Mouse (Mus musculus): ENCODE data around the gene Syn3. TPM values are rescaled to one million over a fixed set of nuclear protein-coding genes. Genes with fewer than 3 reads are reported as not detected.

Gene Syn3
- polyA plus RNA-seq, 1 experiment from 2014 or later, result 4.4 TPM

DNA sequence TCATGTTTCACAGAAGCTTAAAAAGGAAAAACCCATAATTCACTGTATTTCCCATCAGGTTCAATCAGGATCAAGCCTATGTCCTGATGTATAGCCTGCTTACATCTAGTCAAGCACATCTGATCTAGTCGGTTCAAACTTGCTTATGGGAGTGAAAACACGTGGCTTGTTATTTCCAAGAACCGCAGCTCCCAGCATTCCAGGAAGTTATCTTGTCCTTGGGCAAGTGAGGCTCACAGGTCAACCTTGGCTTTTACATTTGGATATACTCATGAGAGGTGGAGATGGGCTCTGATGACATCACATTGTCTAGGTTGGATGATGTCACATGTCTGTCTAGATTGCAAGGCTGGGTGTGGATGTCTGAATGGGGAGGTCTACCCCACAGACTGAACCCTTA lies 185.7 kb downstream of the Syn3 start:
- ATAC-seq (ENCODE audit: low FRiP score) (no peak), DNase-seq (ENCODE audit: low spot score, missing footprints) (no peak)
- Histone ChIP-seq H3K4me2 (no peak overlapping the region), H3K9ac (ENCODE audit: low read length) (no peak overlapping the region), H3K36me3 (ENCODE audit: control insufficient read depth, insufficient read depth, low read length) (no peaks in the 10 kb centered on the region), H3K27me3 (ENCODE audit: control insufficient read depth, insufficient read depth, low read length) (no peaks in the 10 kb centered on the region), H3K4me1 (ENCODE audit: control insufficient read depth, insufficient read depth, low read length) (no peaks in the 10 kb centered on the region), H3K9me3 (ENCODE audit: control insufficient read depth, low read length) (no peaks in the 10 kb centered on the region), H3K4me3 (ENCODE audit: low read depth, low read length) (no peak overlapping the region), H3K27ac (ENCODE audit: low read depth, low read length) (no peak overlapping the region)
- WGBS, result 88% methylated on average over 3 of the region's 3 CpGs

GRCm38 (mm10) chr10:86310527-86310926 lies 188.2 kb downstream of the Syn3 start:
- Histone ChIP-seq H3K4me3 (ENCODE audit: low read depth, low read length) (no peak overlapping the region), H3K9me3 (ENCODE audit: control insufficient read depth, low read length) (no peaks in the 10 kb centered on the region), H3K27me3 (ENCODE audit: control insufficient read depth, insufficient read depth, low read length) (no peaks in the 10 kb centered on the region), H3K4me2 (no peak overlapping the region), H3K27ac (ENCODE audit: low read depth, low read length) (no peak overlapping the region), H3K4me1 (ENCODE audit: control insufficient read depth, insufficient read depth, low read length) (no peaks in the 10 kb centered on the region), H3K9ac (ENCODE audit: low read length) (no peak overlapping the region), H3K36me3 (ENCODE audit: control insufficient read depth, insufficient read depth, low read length) (no peaks in the 10 kb centered on the region)
- WGBS, result 91% methylated on average over 6 of the region's 6 CpGs
- DNase-seq (ENCODE audit: low spot score, missing footprints) (no peak), ATAC-seq (ENCODE audit: low FRiP score) (no peak)

DNA sequence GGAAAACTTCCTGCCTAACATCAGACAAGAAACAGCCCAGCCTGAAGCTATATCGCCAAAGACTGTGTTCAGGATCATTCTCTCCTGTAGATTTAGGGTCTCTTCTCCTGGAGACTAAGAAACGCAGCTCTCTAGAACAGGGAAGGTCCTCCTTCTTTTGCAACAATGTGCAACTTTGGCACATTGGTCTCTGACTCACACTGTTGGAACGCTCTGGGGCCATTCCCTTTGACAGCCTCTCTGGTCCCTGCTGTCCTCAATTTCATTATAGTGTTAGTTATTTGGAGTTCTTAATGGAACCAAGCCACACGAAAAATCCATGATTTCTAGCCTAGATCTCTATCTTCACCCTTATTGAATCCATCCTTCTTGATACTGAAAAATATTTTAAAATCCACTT lies 191.5 kb downstream of the Syn3 start:
- Histone ChIP-seq H3K9me3 (ENCODE audit: control insufficient read depth, low read length) (no peaks in the 10 kb centered on the region), H3K36me3 (ENCODE audit: control insufficient read depth, insufficient read depth, low read length) (no peaks in the 10 kb centered on the region), H3K27ac (ENCODE audit: low read depth, low read length) (no peak overlapping the region), H3K9ac (ENCODE audit: low read length) (no peak overlapping the region), H3K4me3 (ENCODE audit: low read depth, low read length) (no peak overlapping the region), H3K4me1 (ENCODE audit: control insufficient read depth, insufficient read depth, low read length) (0 out of 2 replicates have a peak, but pooled peaks cover 4% of the 10 kb centered on the region), H3K27me3 (ENCODE audit: control insufficient read depth, insufficient read depth, low read length) (no peaks in the 10 kb centered on the region), H3K4me2 (no peak overlapping the region)
- ATAC-seq (ENCODE audit: low FRiP score), result no peak
- DNase-seq (ENCODE audit: low spot score, missing footprints), result no peak
- 88% methylated on average over 4 of the region's 4 CpGs for WGBS

DNA sequence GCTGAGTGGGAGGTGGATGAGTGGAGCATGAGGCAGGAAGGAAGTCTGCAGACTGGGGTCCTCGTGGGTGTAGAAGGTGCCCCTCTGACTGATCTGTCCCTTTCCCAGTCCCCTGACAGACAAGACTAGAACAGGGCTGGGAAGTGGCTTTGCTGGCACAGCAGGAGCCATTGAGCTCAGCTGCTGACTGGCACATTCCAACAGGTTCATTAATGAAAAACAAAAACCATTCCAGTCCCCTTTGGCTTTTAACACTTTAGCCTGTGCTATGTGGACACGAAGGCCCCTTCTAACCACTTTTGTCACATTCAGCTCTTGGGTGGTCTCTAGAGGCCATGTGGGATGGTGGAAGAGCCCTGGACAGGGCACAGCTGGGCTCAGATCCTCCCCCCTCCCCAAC lies 194.1 kb downstream of the Syn3 start:
- Histone ChIP-seq H3K4me3 (ENCODE audit: low read depth, low read length) (no peak overlapping the region), H3K36me3 (ENCODE audit: control insufficient read depth, insufficient read depth, low read length) (no peaks in the 10 kb centered on the region), H3K4me2 (no peak overlapping the region), H3K27ac (ENCODE audit: low read depth, low read length) (no peak overlapping the region), H3K9ac (ENCODE audit: low read length) (no peak overlapping the region), H3K27me3 (ENCODE audit: control insufficient read depth, insufficient read depth, low read length) (no peaks in the 10 kb centered on the region; the same call in 1 of the 2 replicates), H3K9me3 (ENCODE audit: control insufficient read depth, low read length) (no peaks in the 10 kb centered on the region), H3K4me1 (ENCODE audit: control insufficient read depth, insufficient read depth, low read length) (peaks cover 12% of the 10 kb centered on the region)
- DNase-seq (ENCODE audit: low spot score, missing footprints), result no peak
- no peak for ATAC-seq (ENCODE audit: low FRiP score)
- 2% methylated on average over 2 of the region's 2 CpGs for WGBS

DNA sequence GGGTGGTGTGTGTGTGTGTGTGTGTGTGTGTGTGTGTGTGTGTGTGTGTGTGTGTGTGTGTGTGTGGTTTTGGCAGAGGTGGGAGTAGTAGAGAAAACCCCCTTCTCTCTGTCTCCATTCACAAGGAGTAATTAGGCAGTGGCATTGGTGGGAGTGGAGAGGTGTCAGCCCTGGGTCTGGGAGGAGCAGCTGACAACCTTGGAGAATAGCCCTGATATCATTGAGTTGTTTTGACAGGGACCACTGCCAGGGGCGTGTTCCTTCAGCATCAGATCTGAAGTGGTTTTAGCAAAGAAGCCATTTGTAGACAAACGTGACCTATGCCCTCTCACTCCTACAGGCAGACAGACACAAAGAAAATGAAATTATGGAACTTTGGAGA lies 195.2 kb downstream of the Syn3 start:
- H3K9me3 ChIP-seq (ENCODE audit: control insufficient read depth, low read length), result no peaks in the 10 kb centered on the region
- H3K4me3 ChIP-seq (ENCODE audit: low read depth, low read length), result no peak overlapping the region
- ATAC-seq (ENCODE audit: low FRiP score), result no peak
- H3K9ac ChIP-seq (ENCODE audit: low read length), result no peak overlapping the region
- H3K27ac ChIP-seq (ENCODE audit: low read depth, low read length), result no peak overlapping the region
- no peaks in the 10 kb centered on the region for H3K36me3 ChIP-seq (ENCODE audit: control insufficient read depth, insufficient read depth, low read length)
- 64% methylated on average over 2 of the region's 2 CpGs for WGBS
- no peak overlapping the region for H3K4me2 ChIP-seq
- H3K4me1 ChIP-seq (ENCODE audit: control insufficient read depth, insufficient read depth, low read length), result peaks cover 12% of the 10 kb centered on the region
- DNase-seq (ENCODE audit: low spot score, missing footprints), result no peak
- no peaks in the 10 kb centered on the region; the same call in 1 of the 2 replicates for H3K27me3 ChIP-seq (ENCODE audit: control insufficient read depth, insufficient read depth, low read length)

- Histone ChIP-seq H3K27me3 (ENCODE audit: control insufficient read depth, insufficient read depth, low read length) (no peaks in the 10 kb centered on the region; the same call in 1 of the 2 replicates), H3K4me3 (ENCODE audit: low read depth, low read length) (no peak overlapping the region), H3K36me3 (ENCODE audit: control insufficient read depth, insufficient read depth, low read length) (no peaks in the 10 kb centered on the region), H3K27ac (ENCODE audit: low read depth, low read length) (no peak overlapping the region), H3K9ac (ENCODE audit: low read length) (no peak overlapping the region), H3K4me1 (ENCODE audit: control insufficient read depth, insufficient read depth, low read length) (peaks cover 12% of the 10 kb centered on the region), H3K9me3 (ENCODE audit: control insufficient read depth, low read length) (no peaks in the 10 kb centered on the region), H3K4me2 (no peak overlapping the region)
- DNase-seq (ENCODE audit: low spot score, missing footprints) (peak; percentile 90), ATAC-seq (ENCODE audit: low FRiP score) (no peak)
- WGBS, result 28% methylated on average over 8 of the region's 8 CpGs
Measured at GRCm38 (mm10) chr10:86302761-86303494, 195.8 kb downstream of the Syn3 start.

DNA sequence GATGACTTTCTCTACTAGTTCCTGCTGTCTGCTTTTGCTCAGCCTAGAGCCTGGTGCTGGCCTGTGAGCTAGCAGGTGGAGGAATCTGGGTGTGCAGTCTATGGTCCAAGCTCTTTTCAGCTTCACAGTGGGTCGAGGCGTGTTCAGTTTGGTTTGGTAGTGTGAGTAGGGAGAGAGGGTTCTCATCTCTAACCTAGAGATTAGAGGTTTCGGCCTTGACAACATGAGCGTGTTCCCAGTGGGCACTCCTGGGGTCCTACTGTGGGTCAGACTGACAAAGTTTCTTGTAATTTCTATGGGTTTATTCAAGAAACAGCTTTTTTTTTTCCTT lies 196.4 kb downstream of the Syn3 start:
- DNase-seq (ENCODE audit: low spot score, missing footprints) (no peak), ATAC-seq (ENCODE audit: low FRiP score) (no peak)
- H3K36me3 ChIP-seq (ENCODE audit: control insufficient read depth, insufficient read depth, low read length), result no peaks in the 10 kb centered on the region
- H3K4me1 ChIP-seq (ENCODE audit: control insufficient read depth, insufficient read depth, low read length), result peaks cover 12% of the 10 kb centered on the region
- peak overlapping the region; percentile 87 for H3K4me2 ChIP-seq
- no peak overlapping the region for H3K4me3 ChIP-seq (ENCODE audit: low read depth, low read length)
- H3K27me3 ChIP-seq (ENCODE audit: control insufficient read depth, insufficient read depth, low read length), result no peaks in the 10 kb centered on the region; the same call in 1 of the 2 replicates
- no peak overlapping the region for H3K27ac ChIP-seq (ENCODE audit: low read depth, low read length)
- 67% methylated on average over 4 of the region's 4 CpGs for WGBS
- H3K9ac ChIP-seq (ENCODE audit: low read length), result no peak overlapping the region
- no peaks in the 10 kb centered on the region for H3K9me3 ChIP-seq (ENCODE audit: control insufficient read depth, low read length)

DNA sequence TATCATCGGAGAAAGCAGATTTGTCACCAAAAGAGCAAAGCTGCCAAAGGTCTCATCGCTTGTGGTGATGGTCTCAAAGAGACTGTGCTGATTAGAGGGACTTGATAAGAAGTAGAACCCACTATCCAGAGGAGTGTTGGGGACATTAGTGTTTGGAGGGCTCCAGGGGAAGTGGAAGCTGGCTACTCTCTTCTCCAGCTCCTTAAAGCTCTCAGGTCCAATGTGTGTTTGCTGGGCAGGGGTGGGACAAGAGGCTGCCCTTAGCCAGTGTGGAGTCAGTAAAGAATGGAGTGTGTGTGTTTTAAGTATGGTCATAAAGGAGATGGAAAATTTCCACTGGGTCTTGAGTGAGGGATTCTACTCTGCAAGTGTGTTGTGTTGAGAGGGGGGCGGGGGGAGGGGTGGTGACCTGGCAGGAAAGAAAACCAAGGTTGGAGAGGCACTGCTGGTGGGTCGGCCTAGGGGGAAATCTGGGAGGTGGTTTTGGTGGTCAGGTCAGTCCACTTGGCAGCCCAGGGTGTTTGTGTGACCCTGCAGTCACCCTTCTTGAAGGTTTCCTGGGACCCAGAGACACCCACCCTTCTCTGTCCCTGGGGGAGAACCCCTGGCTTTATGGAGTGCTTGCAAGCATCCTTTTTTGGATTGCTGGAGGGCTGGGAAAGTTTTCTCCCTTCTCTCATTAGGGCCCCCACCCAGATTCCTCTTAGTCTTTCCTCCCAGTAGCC lies 196.9 kb downstream of the Syn3 start:
- no peak overlapping the region for H3K27ac ChIP-seq (ENCODE audit: low read depth, low read length)
- WGBS, result 50% methylated on average over 4 of the region's 4 CpGs

GRCm38 (mm10) chr10:86301117-86301490 lies 197.6 kb downstream of the Syn3 start:
- DNase-seq (ENCODE audit: low spot score, missing footprints) (no peak), ATAC-seq (ENCODE audit: low FRiP score) (no peak)
- H3K4me3 ChIP-seq (ENCODE audit: low read depth, low read length), result peak overlapping the region; percentile 38
- no peaks in the 10 kb centered on the region for H3K36me3 ChIP-seq (ENCODE audit: control insufficient read depth, insufficient read depth, low read length)
- H3K27ac ChIP-seq (ENCODE audit: low read depth, low read length), result no peak overlapping the region
- WGBS, result 4% methylated on average over 10 of the region's 10 CpGs
- peak overlapping the region; percentile 87 for H3K4me2 ChIP-seq
- H3K9me3 ChIP-seq (ENCODE audit: control insufficient read depth, low read length), result no peaks in the 10 kb centered on the region
- peak overlapping the region; percentile 68 for H3K9ac ChIP-seq (ENCODE audit: low read length)
- H3K4me1 ChIP-seq (ENCODE audit: control insufficient read depth, insufficient read depth, low read length), result peaks cover 12% of the 10 kb centered on the region
- no peaks in the 10 kb centered on the region; the same call in 1 of the 2 replicates for H3K27me3 ChIP-seq (ENCODE audit: control insufficient read depth, insufficient read depth, low read length)

More for the DNA sequence above, 196.9 kb downstream of the Syn3 start:
- H3K36me3 ChIP-seq (ENCODE audit: control insufficient read depth, insufficient read depth, low read length), result no peaks in the 10 kb centered on the region
- peak overlapping the region; percentile 38 for H3K4me3 ChIP-seq (ENCODE audit: low read depth, low read length)
- peak; percentile 87 for DNase-seq (ENCODE audit: low spot score, missing footprints)
- H3K9ac ChIP-seq (ENCODE audit: low read length), result peak overlapping the region; percentile 68; the same call in 1 of the 2 replicates
- no peak for ATAC-seq (ENCODE audit: low FRiP score)
- no peaks in the 10 kb centered on the region; the same call in 1 of the 2 replicates for H3K27me3 ChIP-seq (ENCODE audit: control insufficient read depth, insufficient read depth, low read length)
- H3K4me2 ChIP-seq, result peak overlapping the region; percentile 87
- no peaks in the 10 kb centered on the region for H3K9me3 ChIP-seq (ENCODE audit: control insufficient read depth, low read length)
- H3K4me1 ChIP-seq (ENCODE audit: control insufficient read depth, insufficient read depth, low read length), result peaks cover 12% of the 10 kb centered on the region

Measured in midbrain, embryonic 11.5 days (tissue).